Mouse (Mus musculus): ENCODE data around the gene Nup133. TPM values are rescaled to one million over a fixed set of nuclear protein-coding genes. Genes with fewer than 3 reads are reported as not detected.

Nup133 gene
- polyA plus RNA-seq, 1 experiment from 2014 or later, result 38.4 TPM

- H3K27me3 ChIP-seq (ENCODE audit: control insufficient read depth, insufficient read depth, low read length), result no peaks in the 10 kb centered on the region
- no peak overlapping the region for H3K27ac ChIP-seq (ENCODE audit: low read length)
- H3K4me3 ChIP-seq (ENCODE audit: low read depth, low read length), result no peak overlapping the region
- no peaks in the 10 kb centered on the region for H3K9me3 ChIP-seq (ENCODE audit: control insufficient read depth, low read depth, low read length)
- ATAC-seq (ENCODE audit: insufficient number of reproducible peaks, insufficient read depth, low FRiP score, low read depth), result no peak
- peaks cover 5% of the 10 kb centered on the region; the same call in 1 of the 2 replicates for H3K4me1 ChIP-seq (ENCODE audit: control insufficient read depth, insufficient read depth, low read length)
- no peak overlapping the region for H3K4me2 ChIP-seq (replicated peaks; ENCODE audit: low read depth, low read length)
- WGBS, result 62% methylated on average over 10 of the region's 10 CpGs
- no peaks in the 10 kb centered on the region for H3K36me3 ChIP-seq (ENCODE audit: control insufficient read depth, insufficient read depth, low read length)
- H3K9ac ChIP-seq (replicated peaks; ENCODE audit: low read depth, low read length), result no peak overlapping the region
Measured at GRCm38 (mm10) chr8:123880271-123880670, 68.8 kb downstream of the Nup133 start.

GRCm38 (mm10) chr8:123877865-123878264 lies 71.2 kb downstream of the Nup133 start:
- Histone ChIP-seq H3K9ac (replicated peaks; ENCODE audit: low read depth, low read length) (no peak overlapping the region), H3K36me3 (ENCODE audit: control insufficient read depth, insufficient read depth, low read length) (no peaks in the 10 kb centered on the region), H3K9me3 (ENCODE audit: control insufficient read depth, low read depth, low read length) (no peaks in the 10 kb centered on the region), H3K4me1 (ENCODE audit: control insufficient read depth, insufficient read depth, low read length) (no peaks in the 10 kb centered on the region), H3K27ac (ENCODE audit: low read length) (no peak overlapping the region), H3K27me3 (ENCODE audit: control insufficient read depth, insufficient read depth, low read length) (no peaks in the 10 kb centered on the region), H3K4me2 (replicated peaks; ENCODE audit: low read depth, low read length) (no peak overlapping the region), H3K4me3 (ENCODE audit: low read depth, low read length) (no peak overlapping the region)
- no peak for ATAC-seq (ENCODE audit: insufficient number of reproducible peaks, insufficient read depth, low FRiP score, low read depth)
- WGBS, result 46% methylated on average over 2 of the region's 2 CpGs

- 74% methylated on average over 11 of the region's 11 CpGs for WGBS
- no peak overlapping the region for H3K9ac ChIP-seq (replicated peaks; ENCODE audit: low read depth, low read length)
- H3K9me3 ChIP-seq (ENCODE audit: control insufficient read depth, low read depth, low read length), result no peaks in the 10 kb centered on the region
- no peaks in the 10 kb centered on the region for H3K36me3 ChIP-seq (ENCODE audit: control insufficient read depth, insufficient read depth, low read length)
- H3K27me3 ChIP-seq (ENCODE audit: control insufficient read depth, insufficient read depth, low read length), result no peaks in the 10 kb centered on the region
- no peak overlapping the region for H3K4me3 ChIP-seq (ENCODE audit: low read depth, low read length)
- H3K4me2 ChIP-seq (replicated peaks; ENCODE audit: low read depth, low read length), result no peak overlapping the region
- no peaks in the 10 kb centered on the region for H3K4me1 ChIP-seq (ENCODE audit: control insufficient read depth, insufficient read depth, low read length)
- no peak overlapping the region for H3K27ac ChIP-seq (ENCODE audit: low read length)
- no peak for ATAC-seq (ENCODE audit: insufficient number of reproducible peaks, insufficient read depth, low FRiP score, low read depth)
Measured at GRCm38 (mm10) chr8:123874324-123874723, 74.7 kb downstream of the Nup133 start.

GRCm38 (mm10) chr8:123873364-123873763 lies 75.7 kb downstream of the Nup133 start:
- no peaks in the 10 kb centered on the region for H3K36me3 ChIP-seq (ENCODE audit: control insufficient read depth, insufficient read depth, low read length)
- H3K4me2 ChIP-seq (replicated peaks; ENCODE audit: low read depth, low read length), result no peak overlapping the region
- no peaks in the 10 kb centered on the region for H3K27me3 ChIP-seq (ENCODE audit: control insufficient read depth, insufficient read depth, low read length)
- H3K4me1 ChIP-seq (ENCODE audit: control insufficient read depth, insufficient read depth, low read length), result no peaks in the 10 kb centered on the region
- no peak overlapping the region for H3K27ac ChIP-seq (ENCODE audit: low read length)
- H3K9me3 ChIP-seq (ENCODE audit: control insufficient read depth, low read depth, low read length), result no peaks in the 10 kb centered on the region
- no peak for ATAC-seq (ENCODE audit: insufficient number of reproducible peaks, insufficient read depth, low FRiP score, low read depth)
- WGBS, result 76% methylated on average over 6 of the region's 6 CpGs
- H3K9ac ChIP-seq (replicated peaks; ENCODE audit: low read depth, low read length), result no peak overlapping the region
- no peak overlapping the region for H3K4me3 ChIP-seq (ENCODE audit: low read depth, low read length)

- Histone ChIP-seq H3K27ac (ENCODE audit: low read length) (no peak overlapping the region), H3K27me3 (ENCODE audit: control insufficient read depth, insufficient read depth, low read length) (no peaks in the 10 kb centered on the region), H3K9me3 (ENCODE audit: control insufficient read depth, low read depth, low read length) (no peaks in the 10 kb centered on the region), H3K36me3 (ENCODE audit: control insufficient read depth, insufficient read depth, low read length) (no peaks in the 10 kb centered on the region), H3K4me2 (replicated peaks; ENCODE audit: low read depth, low read length) (no peak overlapping the region), H3K4me1 (ENCODE audit: control insufficient read depth, insufficient read depth, low read length) (no peaks in the 10 kb centered on the region), H3K9ac (replicated peaks; ENCODE audit: low read depth, low read length) (no peak overlapping the region), H3K4me3 (ENCODE audit: low read depth, low read length) (no peak overlapping the region)
- 81% methylated on average over 9 of the region's 9 CpGs for WGBS
- ATAC-seq (ENCODE audit: insufficient number of reproducible peaks, insufficient read depth, low FRiP score, low read depth), result no peak
Measured at GRCm38 (mm10) chr8:123872048-123872447, 77.0 kb downstream of the Nup133 start.

GRCm38 (mm10) chr8:123866971-123867370 lies 82.1 kb downstream of the Nup133 start:
- ATAC-seq (ENCODE audit: insufficient number of reproducible peaks, insufficient read depth, low FRiP score, low read depth), result no peak; the same call in 1 of the 2 replicates
- H3K9ac ChIP-seq (replicated peaks; ENCODE audit: low read depth, low read length), result no peak overlapping the region
- no peaks in the 10 kb centered on the region for H3K9me3 ChIP-seq (ENCODE audit: control insufficient read depth, low read depth, low read length)
- H3K27ac ChIP-seq (ENCODE audit: low read length), result no peak overlapping the region
- WGBS, result 24% methylated on average over 5 of the region's 5 CpGs
- no peaks in the 10 kb centered on the region for H3K36me3 ChIP-seq (ENCODE audit: control insufficient read depth, insufficient read depth, low read length)
- no peak overlapping the region for H3K4me2 ChIP-seq (replicated peaks; ENCODE audit: low read depth, low read length)
- H3K27me3 ChIP-seq (ENCODE audit: control insufficient read depth, insufficient read depth, low read length), result 0 out of 2 replicates have a peak, but pooled peaks cover 3% of the 10 kb centered on the region
- H3K4me3 ChIP-seq (ENCODE audit: low read depth, low read length), result no peak overlapping the region
- no peaks in the 10 kb centered on the region for H3K4me1 ChIP-seq (ENCODE audit: control insufficient read depth, insufficient read depth, low read length)

- Histone ChIP-seq H3K4me1 (ENCODE audit: control insufficient read depth, insufficient read depth, low read length) (no peaks in the 10 kb centered on the region), H3K9ac (replicated peaks; ENCODE audit: low read depth, low read length) (no peak overlapping the region), H3K27ac (ENCODE audit: low read length) (no peak overlapping the region), H3K4me3 (ENCODE audit: low read depth, low read length) (no peak overlapping the region), H3K36me3 (ENCODE audit: control insufficient read depth, insufficient read depth, low read length) (no peaks in the 10 kb centered on the region), H3K9me3 (ENCODE audit: control insufficient read depth, low read depth, low read length) (no peaks in the 10 kb centered on the region), H3K4me2 (replicated peaks; ENCODE audit: low read depth, low read length) (no peak overlapping the region), H3K27me3 (ENCODE audit: control insufficient read depth, insufficient read depth, low read length) (0 out of 2 replicates have a peak, but pooled peaks cover 3% of the 10 kb centered on the region)
- no peak for ATAC-seq (ENCODE audit: insufficient number of reproducible peaks, insufficient read depth, low FRiP score, low read depth)
- 62% methylated on average over 7 of the region's 7 CpGs for WGBS
Measured at GRCm38 (mm10) chr8:123865786-123866185, 83.3 kb downstream of the Nup133 start.

- no peak overlapping the region for H3K27ac ChIP-seq (ENCODE audit: low read length)
- no peak for ATAC-seq (ENCODE audit: insufficient number of reproducible peaks, insufficient read depth, low FRiP score, low read depth)
- no peak overlapping the region for H3K9ac ChIP-seq (replicated peaks; ENCODE audit: low read depth, low read length)
- WGBS, result 75% methylated on average over 4 of the region's 4 CpGs
- peak overlapping the region; percentile 88 for H3K4me2 ChIP-seq (replicated peaks; ENCODE audit: low read depth, low read length)
- no peaks in the 10 kb centered on the region for H3K36me3 ChIP-seq (ENCODE audit: control insufficient read depth, insufficient read depth, low read length)
- H3K9me3 ChIP-seq (ENCODE audit: control insufficient read depth, low read depth, low read length), result no peaks in the 10 kb centered on the region
- H3K27me3 ChIP-seq (ENCODE audit: control insufficient read depth, insufficient read depth, low read length), result 0 out of 2 replicates have a peak, but pooled peaks cover 3% of the 10 kb centered on the region
- H3K4me1 ChIP-seq (ENCODE audit: control insufficient read depth, insufficient read depth, low read length), result no peaks in the 10 kb centered on the region; the same call in 1 of the 2 replicates
- H3K4me3 ChIP-seq (ENCODE audit: low read depth, low read length), result peak overlapping the region; percentile 90; the same call in 1 of the 2 replicates
Measured at GRCm38 (mm10) chr8:123860386-123860785, 88.7 kb downstream of the Nup133 start.

GRCm38 (mm10) chr8:123859648-123860259 lies 89.3 kb downstream of the Nup133 start, which contains the start of gene Ccsap:
Gene Ccsap (minus strand): TSS chr8:123860209.
- 2% methylated on average over 48 of the region's 48 CpGs for WGBS

More at GRCm38 (mm10) chr8:123859648-123860259, 89.3 kb downstream of the Nup133 start, which contains the start of gene Ccsap:
- H3K36me3 ChIP-seq (ENCODE audit: control insufficient read depth, insufficient read depth, low read length), result no peaks in the 10 kb centered on the region
- 0 out of 2 replicates have a peak, but pooled peaks cover 3% of the 10 kb centered on the region for H3K27me3 ChIP-seq (ENCODE audit: control insufficient read depth, insufficient read depth, low read length)
- H3K27ac ChIP-seq (ENCODE audit: low read length), result no peak within 1 kb of the TSS
- ATAC-seq (ENCODE audit: insufficient number of reproducible peaks, insufficient read depth, low FRiP score, low read depth), result no peak; the same call in none of the 2 replicates
- no peaks in the 10 kb centered on the region for H3K9me3 ChIP-seq (ENCODE audit: control insufficient read depth, low read depth, low read length)
- H3K4me3 ChIP-seq (ENCODE audit: low read depth, low read length), result peak within 1 kb of the TSS; percentile 90
- peak within 1 kb of the TSS; percentile 37 for H3K9ac ChIP-seq (replicated peaks; ENCODE audit: low read depth, low read length)
- peak within 1 kb of the TSS; percentile 88 for H3K4me2 ChIP-seq (replicated peaks; ENCODE audit: low read depth, low read length)
- no peaks in the 10 kb centered on the region; the same call in 1 of the 2 replicates for H3K4me1 ChIP-seq (ENCODE audit: control insufficient read depth, insufficient read depth, low read length)
